In genomic region chrX:78547696-78548095, GRCm38 (mm10) we compare ENCODE assay signal across 19 mouse cellular contexts. TPM values are rescaled to one million over a fixed set of nuclear protein-coding genes. Genes with fewer than 3 reads are reported as not detected.
DNase-seq lines count a peak whose midpoint lies in the region; ATAC-seq and TF ChIP-seq lines count a peak whose summit lies in the region.
"Had no signal": no experiment of that assay in that cellular context is flagged by ENCODE, and none has a peak within 500 bp of the region (broad histone marks: within the 10 kb centered on the region; RNA-seq: fewer than 3 reads in every experiment).

No protein-coding gene starts in this region.

- no peaks in the 10 kb centered on the region for H3K9me3 ChIP-seq in embryonic facial prominence, embryonic 14.5 days (ENCODE audit: control insufficient read depth, low read length)
- no peaks in the 10 kb centered on the region for H3K9me3 ChIP-seq in embryonic facial prominence, embryonic 10.5 days
- no peaks in the 10 kb centered on the region for H3K9me3 ChIP-seq in hindbrain, postnatal 0 days (ENCODE audit: low read length)
- no peaks in the 10 kb centered on the region for H3K9me3 ChIP-seq in hindbrain, embryonic 14.5 days (ENCODE audit: control insufficient read depth, low read length)
- H3K9me3 ChIP-seq: forebrain, embryonic 12.5 days; limb, embryonic 13.5 days; liver, embryonic 15.5 days; midbrain, embryonic 13.5 days; neural tube, embryonic 15.5 days had no signal

- H3K27me3 ChIP-seq in embryonic facial prominence, embryonic 14.5 days (replicated peaks; ENCODE audit: control insufficient read depth, insufficient read depth, low read length): no peaks in the 10 kb centered on the region
- H3K27me3 ChIP-seq in embryonic facial prominence, embryonic 10.5 days (replicated peaks; ENCODE audit: low read depth, poor library complexity, severe bottlenecking): no peaks in the 10 kb centered on the region
- H3K27me3 ChIP-seq in hindbrain, postnatal 0 days (ENCODE audit: insufficient read depth, low read length): no peaks in the 10 kb centered on the region
- no peaks in the 10 kb centered on the region for H3K27me3 ChIP-seq in hindbrain, embryonic 14.5 days (ENCODE audit: control insufficient read depth, insufficient read depth, low read length)
- H3K27me3 ChIP-seq: forebrain, embryonic 12.5 days; limb, embryonic 13.5 days; liver, embryonic 15.5 days; midbrain, embryonic 13.5 days; neural tube, embryonic 15.5 days had no signal

- H3K27ac ChIP-seq in embryonic facial prominence, embryonic 14.5 days (replicated peaks; ENCODE audit: low read depth, low read length): no peak overlapping the region
- H3K27ac ChIP-seq in embryonic facial prominence, embryonic 10.5 days (replicated peaks): no peak overlapping the region
- H3K27ac ChIP-seq in hindbrain, postnatal 0 days: no peak overlapping the region
- no peak overlapping the region for H3K27ac ChIP-seq in hindbrain, embryonic 14.5 days
- H3K27ac ChIP-seq: forebrain, embryonic 12.5 days; limb, embryonic 13.5 days; liver, embryonic 15.5 days; midbrain, embryonic 13.5 days; neural tube, embryonic 15.5 days had no signal

- H3K4me2 ChIP-seq in embryonic facial prominence, embryonic 14.5 days (ENCODE audit: low read depth, low read length): no peak overlapping the region
- no peak overlapping the region for H3K4me2 ChIP-seq in hindbrain, postnatal 0 days (ENCODE audit: low read depth, low read length)
- no peak overlapping the region for H3K4me2 ChIP-seq in hindbrain, embryonic 14.5 days (replicated peaks)
- H3K4me2 ChIP-seq: forebrain, embryonic 12.5 days; limb, embryonic 13.5 days; liver, embryonic 15.5 days; midbrain, embryonic 13.5 days; neural tube, embryonic 15.5 days had no signal

- no peak overlapping the region for H3K4me3 ChIP-seq in embryonic facial prominence, embryonic 14.5 days (ENCODE audit: low read depth, low read length)
- H3K4me3 ChIP-seq in embryonic facial prominence, embryonic 10.5 days: no peak overlapping the region
- H3K4me3 ChIP-seq in hindbrain, postnatal 0 days (ENCODE audit: low read length): no peak overlapping the region
- H3K4me3 ChIP-seq in hindbrain, embryonic 14.5 days (replicated peaks; ENCODE audit: low read length): no peak overlapping the region
- H3K4me3 ChIP-seq: forebrain, embryonic 12.5 days; limb, embryonic 13.5 days; liver, embryonic 15.5 days; midbrain, embryonic 13.5 days; myocyte; neural tube, embryonic 15.5 days had no signal

- no peaks in the 10 kb centered on the region for H3K4me1 ChIP-seq in embryonic facial prominence, embryonic 14.5 days (ENCODE audit: control insufficient read depth, insufficient read depth, low read length)
- H3K4me1 ChIP-seq in embryonic facial prominence, embryonic 10.5 days: no peaks in the 10 kb centered on the region
- H3K4me1 ChIP-seq in hindbrain, postnatal 0 days (ENCODE audit: insufficient read depth, low read length): no peaks in the 10 kb centered on the region
- H3K4me1 ChIP-seq in hindbrain, embryonic 14.5 days (replicated peaks; ENCODE audit: control insufficient read depth, insufficient read depth, low read length): no peaks in the 10 kb centered on the region
- H3K4me1 ChIP-seq: forebrain, embryonic 12.5 days; limb, embryonic 13.5 days; midbrain, embryonic 13.5 days; neural tube, embryonic 15.5 days had no signal

- no peak overlapping the region for H3K9ac ChIP-seq in embryonic facial prominence, embryonic 14.5 days (ENCODE audit: low read depth, low read length)
- no peak overlapping the region for H3K9ac ChIP-seq in hindbrain, postnatal 0 days (replicated peaks; ENCODE audit: low read length)
- no peak overlapping the region for H3K9ac ChIP-seq in hindbrain, embryonic 14.5 days
- H3K9ac ChIP-seq: forebrain, embryonic 12.5 days; limb, embryonic 13.5 days; liver, embryonic 15.5 days; midbrain, embryonic 13.5 days; neural tube, embryonic 15.5 days had no signal

- no peak for ATAC-seq in embryonic facial prominence, embryonic 14.5 days (ENCODE audit: low read depth)
- ATAC-seq in hindbrain, postnatal 0 days: no peak
- no peak for ATAC-seq in hindbrain, embryonic 14.5 days (ENCODE audit: low FRiP score)
- ATAC-seq: hindbrain, embryonic 16.5 days; midbrain, embryonic 13.5 days had no signal

- H3K36me3 ChIP-seq in embryonic facial prominence, embryonic 14.5 days (ENCODE audit: control insufficient read depth, insufficient read depth, low read length): no peaks in the 10 kb centered on the region
- no peaks in the 10 kb centered on the region for H3K36me3 ChIP-seq in embryonic facial prominence, embryonic 10.5 days (replicated peaks)
- no peaks in the 10 kb centered on the region for H3K36me3 ChIP-seq in hindbrain, postnatal 0 days (ENCODE audit: insufficient read depth, low read length)
- H3K36me3 ChIP-seq in hindbrain, embryonic 14.5 days (replicated peaks; ENCODE audit: control insufficient read depth, insufficient read depth): no peaks in the 10 kb centered on the region
- H3K36me3 ChIP-seq: forebrain, embryonic 12.5 days; limb, embryonic 13.5 days; liver, embryonic 15.5 days; midbrain, embryonic 13.5 days; neural tube, embryonic 15.5 days had no signal

- 43% methylated on average over 1 of the region's 1 CpGs for WGBS in embryonic facial prominence, embryonic 14.5 days
- WGBS in embryonic facial prominence, embryonic 10.5 days: 64% methylated on average over 1 of the region's 1 CpGs
- WGBS in hindbrain, postnatal 0 days: 65% methylated on average over 1 of the region's 1 CpGs
- WGBS in hindbrain, embryonic 14.5 days: 49% methylated on average over 1 of the region's 1 CpGs

- DNase-seq in embryonic facial prominence, embryonic 14.5 days (ENCODE audit: low spot score): peak; percentile 4
- no peak for DNase-seq in embryonic facial prominence, embryonic 10.5 days (ENCODE audit: low spot score)
- DNase-seq in hindbrain, postnatal 0 days (ENCODE audit: low spot score): peak; percentile 2
- no peak for DNase-seq in hindbrain, embryonic 14.5 days (ENCODE audit: low spot score)
- peak; percentile 4 for DNase-seq in lung, postnatal 10 days
- DNase-seq in lung, postnatal 25 days (ENCODE audit: low spot score): no peak
- peak; percentile 18 to 35 for DNase-seq in kidney, postnatal 36 days
- DNase-seq in testis, postnatal 10 days (ENCODE audit: low spot score): no peak
- DNase-seq: embryo, embryonic 11 days; heart, adult 11 months; right cerebral cortex, postnatal 4 days; thymus, adult 18-20 months had no signal

- no peak for TF ChIP-seq CTCF in hindbrain, postnatal 0 days (IDR thresholded peaks at IDR 0.05; ENCODE audit: low read depth)

RNA-seq across cellular contexts. Expression of gene Prrg1, which starts 36.0 kb away (rescaled TPM):
- 17.6 and 17.9 TPM in 2 replicates for polyA plus RNA-seq in embryonic facial prominence, embryonic 14.5 days (2014; fragmentation: Nextera tagmentation; extraction: Ambion mirVana)
- polyA plus RNA-seq in embryonic facial prominence, embryonic 10.5 days (2016; fragmentation: Nextera tagmentation; extraction: Ambion mirVana): 7.3 and 9.3 TPM in 2 replicates
- total RNA-seq in hindbrain, postnatal 0 days (2014; rRNA removed): 10.8 and 11.0 TPM in 2 replicates
- 3.7 and 4.0 TPM in 2 replicates for polyA plus RNA-seq in hindbrain, postnatal 0 days (2015; fragmentation: Nextera tagmentation; extraction: Ambion mirVana)
- polyA plus RNA-seq in hindbrain, embryonic 14.5 days (2014; fragmentation: Nextera tagmentation; extraction: Ambion mirVana): 8.8 and 8.9 TPM in 2 replicates

Comparison
In these comparisons a context has a peak if more than half of its experiments do, and no peak if none do; other contexts are left out.
1. DNase-seq: peak in embryonic facial prominence, embryonic 14.5 days (single experiment), hindbrain, postnatal 0 days (single experiment), lung, postnatal 10 days (single experiment) and kidney, postnatal 36 days (2 of 2); none in embryonic facial prominence, embryonic 10.5 days (single experiment), hindbrain, embryonic 14.5 days (single experiment), lung, postnatal 25 days (single experiment) and testis, postnatal 10 days (single experiment).